Mouse (Mus musculus) central nervous system, embryonic 11.5 days (tissue): ENCODE results near the gene Prl3d3. TPM values are rescaled to one million over a fixed set of nuclear protein-coding genes. Genes with fewer than 3 reads are reported as not detected.

Experiments
- polyA plus RNA-seq: library from polyadenylated mRNA; depleted of rRNA; stranded (reverse); fragments of >200 nt; gene quantifications from 2 replicates; pipeline ENCODE4 v1.2.3, GENCODE M21; 2012; rRNA removed

The Prl3d3 gene
- not detected in 2 replicates for polyA plus RNA-seq

DNA sequence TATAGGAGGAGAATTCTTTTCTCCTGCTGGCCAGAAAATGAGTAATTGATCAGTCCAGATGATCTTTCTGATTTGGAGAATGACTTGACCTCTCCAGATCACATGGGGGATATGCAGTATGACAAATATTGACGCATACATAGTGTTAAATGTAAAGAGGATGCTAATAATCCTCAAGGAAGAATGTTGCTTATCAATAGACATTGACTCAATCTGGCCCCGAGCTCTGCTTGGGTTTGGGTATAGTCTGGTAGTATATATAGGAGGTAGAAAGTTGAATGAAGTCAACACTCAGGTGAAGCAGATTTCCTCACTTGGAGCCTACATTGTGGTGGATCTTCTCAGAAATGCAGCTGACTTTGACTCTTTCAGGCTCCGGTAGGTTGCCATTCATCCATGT lies at the start of gene Prl3d3:
Gene Prl3d3, plus strand, starts transcription at position 301 of the 400 bp plus-strand sequence.

DNA sequence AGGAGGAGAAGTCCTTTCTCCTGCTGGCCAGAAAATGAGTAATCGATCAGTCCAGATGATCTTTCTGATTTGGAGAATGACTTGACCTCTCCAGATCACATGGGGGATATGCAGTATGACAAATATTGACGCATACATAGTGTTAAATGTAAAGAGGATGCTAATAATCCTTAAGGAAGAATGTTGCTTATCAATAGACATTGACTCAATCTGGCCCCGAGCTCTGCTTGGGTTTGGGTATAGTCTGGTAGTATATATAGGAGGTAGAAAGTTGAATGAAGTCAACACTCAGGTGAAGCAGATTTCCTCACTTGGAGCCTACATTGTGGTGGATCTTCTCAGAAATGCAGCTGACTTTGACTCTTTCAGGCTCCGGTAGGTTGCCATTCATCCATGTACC lies 35.2 kb upstream of the Prl3d3 start, which contains the start of gene Prl3d2:
Gene Prl3d2, plus strand, starts transcription at position 301 of the 400 bp plus-strand sequence.

DNA sequence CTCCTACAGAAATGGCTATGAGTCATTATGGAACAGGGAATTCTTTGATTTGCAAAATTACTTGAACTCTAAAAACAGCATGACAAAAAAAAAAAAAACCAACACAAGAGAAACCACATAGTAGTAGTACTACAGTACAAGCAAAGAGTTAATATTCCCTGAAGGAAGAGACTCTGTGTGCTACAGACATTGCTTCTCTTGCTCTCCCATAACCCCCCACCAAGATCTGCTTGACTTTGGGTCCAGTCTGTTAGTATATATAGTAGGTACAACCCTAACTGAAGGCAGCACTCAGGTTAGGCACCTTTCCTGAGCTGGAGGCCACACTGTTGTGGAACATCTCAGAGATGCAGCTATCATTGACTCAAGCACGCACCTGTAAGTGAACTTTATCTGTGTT lies 39.8 kb downstream of the Prl3d3 start, which contains the start of gene Prl3c1:
Gene Prl3c1, plus strand, starts transcription at position 301 of the 400 bp plus-strand sequence.

Other genes with a start within 250 kb of the Prl3d3 start
- gene Prl, start 99.2 kb upstream of the Prl3d3 start, polyA plus RNA-seq: not detected in 2 replicates
- gene Prl3d1, start 62.6 kb upstream of the Prl3d3 start, polyA plus RNA-seq: not detected in 2 replicates
- not detected in 2 replicates for gene Prl3d2, start 35.1 kb upstream of the Prl3d3 start, polyA plus RNA-seq
- not detected in 2 replicates for gene Prl3c1, start 39.9 kb downstream of the Prl3d3 start, polyA plus RNA-seq
- 0.65 and 2.2 TPM in 2 replicates for gene Prl3b1, start 85.1 kb downstream of the Prl3d3 start, polyA plus RNA-seq
- not detected in 2 replicates for gene Prl3a1, start 102.6 kb downstream of the Prl3d3 start, polyA plus RNA-seq
- not detected in 2 replicates for gene Prl6a1, start 155.8 kb downstream of the Prl3d3 start, polyA plus RNA-seq
- 1.0 TPM in 1 of 2 replicates, not detected in the other for gene Prl8a2, start 188.9 kb downstream of the Prl3d3 start, polyA plus RNA-seq
- gene Prl2b1, start 234.1 kb downstream of the Prl3d3 start, polyA plus RNA-seq: 0.34 TPM in 1 of 2 replicates, not detected in the other